ENCODE assay signal across 8 mouse cellular contexts in genomic region chr6:108876052-108876451, GRCm38 (mm10). TPM values are rescaled to one million over a fixed set of nuclear protein-coding genes. Genes with fewer than 3 reads are reported as not detected.
DNase-seq lines count a peak whose midpoint lies in the region; ATAC-seq lines count a peak whose summit lies in the region.

No protein-coding gene starts in this region.

- peak; percentile 95 for ATAC-seq in CD4-positive, CD25-positive, alpha-beta regulatory T cell, adult 4 months
- ATAC-seq in heart, embryonic 12.5 days (ENCODE audit: insufficient number of reproducible peaks, low FRiP score) = peak; percentile 66; the same call in 1 of the 2 replicates
- ATAC-seq in kidney, embryonic 16.5 days (ENCODE audit: low FRiP score, low TSS enrichment) = no peak

- no peaks in the 10 kb centered on the region for H3K27me3 ChIP-seq in heart, embryonic 12.5 days (replicated peaks)
- H3K27me3 ChIP-seq in kidney, embryonic 16.5 days (ENCODE audit: insufficient read depth, low read length) = no peaks in the 10 kb centered on the region

- H3K4me1 ChIP-seq in heart, embryonic 12.5 days (replicated peaks) = peaks cover 3% of the 10 kb centered on the region; the same call in 1 of the 2 replicates
- no peaks in the 10 kb centered on the region for H3K4me1 ChIP-seq in kidney, embryonic 16.5 days (ENCODE audit: insufficient read depth, low read length)

- peaks cover 13% of the 10 kb centered on the region for H3K9me3 ChIP-seq in heart, embryonic 12.5 days (replicated peaks)
- H3K9me3 ChIP-seq in kidney, embryonic 16.5 days (ENCODE audit: low read length) = peaks cover 10% of the 10 kb centered on the region

- H3K4me2 ChIP-seq in heart, embryonic 12.5 days = peak overlapping the region; percentile 54
- H3K4me2 ChIP-seq in kidney, embryonic 16.5 days (replicated peaks; ENCODE audit: low read depth, low read length) = peak overlapping the region; percentile 26; the same call in 1 of the 2 replicates

- peak overlapping the region; percentile 54 for H3K9ac ChIP-seq in heart, embryonic 12.5 days
- H3K9ac ChIP-seq in kidney, embryonic 16.5 days (replicated peaks; ENCODE audit: low read length) = no peak overlapping the region

- no peaks in the 10 kb centered on the region for H3K36me3 ChIP-seq in heart, embryonic 12.5 days
- no peaks in the 10 kb centered on the region for H3K36me3 ChIP-seq in kidney, embryonic 16.5 days (ENCODE audit: insufficient read depth, low read length)

- 22% methylated on average over 5 of the region's 5 CpGs for WGBS in heart, embryonic 12.5 days
- WGBS in kidney, embryonic 16.5 days = 36% methylated on average over 5 of the region's 5 CpGs

- peak overlapping the region; percentile 13; the same call in 1 of the 2 replicates for H3K4me3 ChIP-seq in heart, embryonic 12.5 days
- no peak overlapping the region for H3K4me3 ChIP-seq in kidney, embryonic 16.5 days (ENCODE audit: low read length)

- peak; percentile 3 for DNase-seq in embryo, embryonic 11 days
- no peak for DNase-seq in embryo, embryonic 10 days (ENCODE audit: low spot score)
- DNase-seq in naive thymus-derived CD4-positive, alpha-beta T cell, adult 2 months (ENCODE audit: low read depth) = peak; percentile 81
- no peak for DNase-seq in layer of hippocampus, adult 9-10 months (ENCODE audit: low spot score)
- DNase-seq in layer of hippocampus, adult 8-10 months (ENCODE audit: low spot score in 2 of 2) = no peak

- H3K27ac ChIP-seq in heart, embryonic 12.5 days (ENCODE audit: poor library complexity, severe bottlenecking) = no peak overlapping the region
- peak overlapping the region; percentile 8 for H3K27ac ChIP-seq in kidney, embryonic 16.5 days (ENCODE audit: low read length)

RNA-seq across cellular contexts. Expression of gene Edem1, which starts 47.6 kb away (rescaled TPM):
- 10 to 100 TPM; 37.2 to 45.8 TPM for polyA plus RNA-seq in CD4-positive, CD25-positive, alpha-beta regulatory T cell, adult 4 months (2017; shearing (Covaris generic))
- polyA plus RNA-seq in heart, embryonic 12.5 days (2016; fragmentation: Nextera tagmentation; extraction: Ambion mirVana) = 15.4 and 15.6 TPM in 2 replicates
- polyA plus RNA-seq in kidney, embryonic 16.5 days (2015; fragmentation: Nextera tagmentation; extraction: Ambion mirVana) = 18.8 and 23.7 TPM in 2 replicates
- 10 to 100 TPM; 18.2 to 34.0 (median 22.9) TPM for total RNA-seq in layer of hippocampus, adult 8-10 months (2022)

Comparison
In these comparisons a context has a peak if more than half of its experiments do, and no peak if none do; other contexts are left out.
1. DNase-seq: peak in embryo, embryonic 11 days (single experiment) and naive thymus-derived CD4-positive, alpha-beta T cell, adult 2 months (single experiment); none in embryo, embryonic 10 days (single experiment), layer of hippocampus, adult 9-10 months (single experiment) and layer of hippocampus, adult 8-10 months (0 of 2).